Mouse (Mus musculus) cerebellum, adult 2 months (tissue): ENCODE data around the gene Vapa. TPM values are rescaled to one million over a fixed set of nuclear protein-coding genes. Genes with fewer than 3 reads are reported as not detected.
"Not testable (repeated sequence)": the region's sequence is repeated elsewhere in the genome, so short reads cannot be mapped to it uniquely, and the experiment has no call there.

Experiments used
- DNase-seq, 2 experiments: peaks; one replicate each; pipeline ENCODE4 v3.0.0; 2021
- H3K27ac ChIP-seq: fragments of 200-500 bp; 2 replicates; pipeline ENCODE4 v1.5.1; 2012; ENCODE audit warnings: low read length, control low read depth, inconsistent platforms; ENCODE audit not compliant: insufficient read depth
- H3K27me3 ChIP-seq: fragments of 200-500 bp; 2 replicates; pipeline ENCODE4 v1.6.1; 2012; ENCODE audit warnings: inconsistent platforms, mild to moderate bottlenecking, low read length, moderate library complexity; ENCODE audit not compliant: control insufficient read depth, insufficient read depth
- H3K4me1 ChIP-seq: fragments of 200-500 bp; 2 replicates; pipeline ENCODE4 v1.6.1; 2011; ENCODE audit warnings: low read length; ENCODE audit not compliant: control insufficient read depth, insufficient read depth
- H3K4me3 ChIP-seq: fragments of 200-500 bp; replicated peaks from 2 replicates; pipeline ENCODE3; 2011; ENCODE audit warnings: mild to moderate bottlenecking, low read depth, low read length, control low read depth; ENCODE audit not compliant: insufficient read depth
- CTCF ChIP-seq: fragments of 200-500 bp; IDR thresholded peaks from 2 replicates; pipeline ENCODE4 v1.5.1; 2011; ENCODE audit warnings: low read depth, mild to moderate bottlenecking, control low read depth, low read length, moderate library complexity, borderline replicate concordance; ENCODE audit not compliant: insufficient read depth
- POLR2A ChIP-seq: fragments of 200-500 bp; IDR thresholded peaks from 2 replicates; pipeline ENCODE4 v1.6.1; 2011; ENCODE audit warnings: low read length, control low read depth, borderline replicate concordance; ENCODE audit not compliant: insufficient read depth
- WGBS: fragments of 180-500 bp; shearing (Covaris S2); methylation state at CpG from one replicate; pipeline ENCODE4 v1.1.7; 2018; 5-methylcytosine and 5-hydroxymethylcytosine counted together
- polyA plus RNA-seq: library from polyadenylated mRNA; depleted of rRNA; stranded (reverse); fragments of >200 nt; gene quantifications from 2 replicates; pipeline ENCODE4 v1.2.3, GENCODE M21; 2012; rRNA removed

Gene Vapa
- polyA plus RNA-seq, 1 experiment, result 89.7 TPM

DNA sequence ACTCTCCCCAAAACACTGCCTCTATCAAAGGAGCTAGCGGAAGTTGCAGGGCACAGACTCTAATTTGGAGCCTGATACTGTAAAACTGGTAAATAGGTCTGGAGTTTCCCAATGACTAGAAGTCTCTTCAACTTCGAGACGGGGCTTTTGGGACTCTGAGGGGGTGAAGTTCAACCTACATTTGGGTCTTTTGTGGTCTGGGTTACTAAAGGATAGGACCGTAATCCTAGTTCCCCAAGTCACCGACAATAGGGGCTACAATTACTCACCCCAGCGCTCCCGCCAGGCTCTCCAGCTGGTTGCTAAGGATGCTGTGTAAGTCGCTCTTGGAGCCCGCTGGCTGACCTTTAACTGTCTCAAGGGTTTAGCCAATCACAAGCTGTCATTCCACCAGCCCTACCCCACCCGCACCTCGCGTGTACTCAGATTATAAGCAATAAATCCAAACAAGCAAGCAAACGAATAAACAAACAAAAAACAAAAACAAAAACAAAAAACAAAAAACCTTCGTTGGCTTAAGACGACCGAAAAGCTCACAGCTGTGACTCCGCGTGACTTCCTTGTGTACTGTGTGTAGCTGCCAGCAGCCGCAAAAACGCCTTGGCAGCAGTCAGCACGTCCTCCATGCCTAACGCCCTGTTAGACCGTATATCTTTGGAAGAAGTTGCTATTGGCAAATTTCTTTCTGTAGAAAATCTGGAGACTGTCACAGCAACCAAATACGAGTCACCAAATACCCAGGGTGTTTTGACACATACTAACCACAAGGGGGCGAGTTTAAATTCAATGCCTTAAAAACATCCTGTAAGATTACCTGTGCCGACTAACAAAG lies 72.7 kb downstream of the Vapa start, which contains the start of gene Tmem232:
TSS of gene Tmem232 (minus strand) at position 342 of the 832 bp plus-strand sequence.
- Histone ChIP-seq H3K4me1 (no peaks in the 10 kb centered on the region), H3K4me3 (peak within 1 kb of the TSS; percentile 71), H3K27ac (no peak within 1 kb of the TSS), H3K27me3 (no peaks in the 10 kb centered on the region)
- TF ChIP-seq CTCF (no peak; the same call in 1 of the 2 replicates), POLR2A (no peak)
- DNase-seq, result peak; percentile 38 to 42
- 8% methylated on average over 26 of the region's 26 CpGs for WGBS

DNA sequence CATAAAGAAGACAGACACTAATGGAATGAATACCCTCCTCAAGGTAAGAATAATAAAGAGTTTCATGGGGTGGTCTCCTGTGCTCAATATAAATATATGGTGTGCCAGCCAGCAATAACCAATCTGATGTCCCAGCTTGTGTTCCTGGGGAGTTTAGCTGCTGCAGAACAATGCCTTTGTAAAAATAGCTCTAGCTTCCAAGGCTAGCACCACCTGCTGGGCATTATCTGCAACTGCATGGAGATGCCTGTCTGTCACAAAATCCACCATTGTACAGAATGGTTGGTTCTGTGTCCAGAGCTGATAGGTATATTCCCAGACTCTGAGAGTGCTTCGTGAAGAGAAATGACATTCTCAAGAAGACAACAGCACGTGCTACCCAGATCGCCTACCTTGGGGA lies 77.2 kb downstream of the Vapa start:
- 27% methylated on average over 3 of the region's 3 CpGs for WGBS

GRCm38 (mm10) chr17:65532381-65532780 lies 81.0 kb downstream of the Vapa start:
- H3K27ac ChIP-seq, H3K4me3 ChIP-seq, DNase-seq, H3K27me3 ChIP-seq, H3K4me1 ChIP-seq: not testable (repeated sequence)

More for the DNA sequence above, 77.2 kb downstream of the Vapa start:
- TF ChIP-seq CTCF (peak; percentile 76), POLR2A (no peak)
- Histone ChIP-seq H3K4me1 (no peaks in the 10 kb centered on the region), H3K27ac (no peak overlapping the region), H3K4me3 (no peak overlapping the region), H3K27me3 (no peaks in the 10 kb centered on the region)
- DNase-seq, result peak; percentile 33 to 47

Other genes with a start within 250 kb of the Vapa start
- 0.32 and 0.34 TPM in 2 replicates for gene Tmem232, start 72.8 kb downstream of the Vapa start, polyA plus RNA-seq
- 0.16 and 0.21 TPM in 2 replicates for gene Txndc2, start 28.6 kb upstream of the Vapa start, polyA plus RNA-seq
- gene Rab31, start 159.2 kb upstream of the Vapa start, polyA plus RNA-seq, result 71.4 and 79.7 TPM in 2 replicates
- 71.5 and 72.9 TPM in 2 replicates for gene Ppp4r1, start 169.0 kb upstream of the Vapa start, polyA plus RNA-seq